Mouse (Mus musculus) lung, adult 2 months (tissue): ENCODE results near the gene Bmi1.

Experiments used
- CTCF ChIP-seq: fragments of 200-500 bp; IDR thresholded peaks from 2 replicates; pipeline ENCODE4 v1.5.1; 2011; ENCODE audit warnings: mild to moderate bottlenecking, low read length, control low read depth; ENCODE audit not compliant: insufficient read depth
- POLR2A ChIP-seq: fragments of 200-500 bp; IDR thresholded peaks from 2 replicates; pipeline ENCODE4 v1.6.1; 2011; ENCODE audit warnings: low read depth, mild to moderate bottlenecking, control low read depth, low read length, borderline replicate concordance; ENCODE audit errors: extremely low read depth

- TF ChIP-seq CTCF: no peak
- TF ChIP-seq POLR2A: no peak
Measured at GRCm38 (mm10) chr2:18673766-18674165, 3.1 kb upstream of the Bmi1 start.
